Mouse (Mus musculus): Measurements from ENCODE around the gene Cytl1.

DNA sequence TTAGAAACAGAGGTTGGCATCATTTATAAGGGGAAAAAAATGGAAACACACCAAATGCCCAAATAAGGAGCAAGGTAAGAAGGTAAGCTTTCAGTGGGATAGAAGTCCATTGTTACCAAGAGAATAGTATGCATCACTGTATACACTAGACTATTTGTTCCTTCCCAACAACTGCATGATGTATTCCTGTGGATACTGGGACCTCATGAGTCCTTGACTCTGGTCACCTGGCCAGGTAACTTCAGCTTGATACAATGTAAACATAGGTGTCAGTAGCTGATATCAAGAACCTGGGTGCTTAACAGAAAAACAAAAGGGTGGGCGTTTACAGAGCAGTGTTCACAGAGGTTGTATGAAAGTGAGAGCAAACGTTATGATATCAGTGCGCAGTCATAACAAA lies 42.6 kb upstream of the Cytl1 start:
- TF ChIP-seq EP300 (IDR thresholded peaks at IDR 0.05) (no peak), CTCF (IDR thresholded peaks at IDR 0.05) (no peak)
